Mouse (Mus musculus) testis, adult 2 months (tissue): ENCODE data around the gene Luzp1. TPM values are rescaled to one million over a fixed set of nuclear protein-coding genes. Genes with fewer than 3 reads are reported as not detected.

Experiments used
- H3K27ac ChIP-seq: fragments of 200-500 bp; 2 replicates; pipeline ENCODE4 v1.5.1; 2012; ENCODE audit warnings: low read depth, low read length; ENCODE audit not compliant: control insufficient read depth, insufficient read depth
- H3K27me3 ChIP-seq: fragments of 200-500 bp; 2 replicates; pipeline ENCODE4 v1.6.1; 2012; ENCODE audit warnings: mild to moderate bottlenecking, low read length, moderate library complexity; ENCODE audit not compliant: control insufficient read depth, insufficient read depth
- H3K36me3 ChIP-seq: fragments of 200-500 bp; 2 replicates; pipeline ENCODE4 v1.6.1; 2012; ENCODE audit warnings: mild to moderate bottlenecking, low read length; ENCODE audit not compliant: control insufficient read depth, insufficient read depth
- H3K4me1 ChIP-seq: fragments of 200-500 bp; 2 replicates; pipeline ENCODE4 v1.6.1; 2012; ENCODE audit warnings: low read length; ENCODE audit not compliant: control insufficient read depth, insufficient read depth
- H3K4me3 ChIP-seq: fragments of 200-500 bp; 2 replicates; pipeline ENCODE4 v1.5.1; 2012; ENCODE audit warnings: low read depth, mild to moderate bottlenecking, low read length, moderate library complexity, mixed read lengths; ENCODE audit not compliant: control insufficient read depth
- CTCF ChIP-seq: fragments of 200-500 bp; IDR thresholded peaks from 2 replicates; pipeline ENCODE4 v1.5.1; 2012; ENCODE audit warnings: low read depth, mild to moderate bottlenecking, inconsistent platforms, low read length, moderate library complexity; ENCODE audit not compliant: control insufficient read depth, insufficient read depth, insufficient replicate concordance
- POLR2A ChIP-seq: fragments of 200-500 bp; IDR thresholded peaks from 2 replicates; pipeline ENCODE4 v1.6.1; 2012; ENCODE audit warnings: low read depth, mild to moderate bottlenecking, inconsistent platforms, low read length, moderate library complexity; ENCODE audit not compliant: control insufficient read depth
- polyA plus RNA-seq: library from polyadenylated mRNA; depleted of rRNA; stranded (reverse); fragments of >200 nt; gene quantifications from 2 replicates; pipeline ENCODE4 v1.2.3, GENCODE M21; 2012

Gene Luzp1
- polyA plus RNA-seq, 1 experiment, result 61.1 TPM

GRCm38 (mm10) chr4:136452792-136453191 lies 16.8 kb upstream of the Luzp1 start:
- Histone ChIP-seq H3K4me1 (peaks cover 9% of the 10 kb centered on the region), H3K27me3 (no peaks in the 10 kb centered on the region), H3K36me3 (no peaks in the 10 kb centered on the region), H3K4me3 (no peak overlapping the region), H3K27ac (no peak overlapping the region)
- no peak for TF ChIP-seq CTCF
- TF ChIP-seq POLR2A, result no peak

GRCm38 (mm10) chr4:136454850-136455260 lies 14.7 kb upstream of the Luzp1 start:
- H3K36me3 ChIP-seq, result no peaks in the 10 kb centered on the region
- H3K4me1 ChIP-seq, result peaks cover 9% of the 10 kb centered on the region
- H3K27me3 ChIP-seq, result no peaks in the 10 kb centered on the region
- no peak overlapping the region for H3K27ac ChIP-seq
- peak; percentile 71 for TF ChIP-seq CTCF
- TF ChIP-seq POLR2A, result 0 out of 2 replicates have a peak, but pooled peaks have one; percentile 14
- H3K4me3 ChIP-seq, result peak overlapping the region; percentile 59

- Histone ChIP-seq H3K27me3 (no peaks in the 10 kb centered on the region), H3K27ac (no peak overlapping the region)
- TF ChIP-seq CTCF (no peak), POLR2A (no peak)
Observed at GRCm38 (mm10) chr4:136456516-136457218, 12.9 kb upstream of the Luzp1 start.

GRCm38 (mm10) chr4:136458276-136458675 lies 11.3 kb upstream of the Luzp1 start:
- TF ChIP-seq POLR2A (no peak), CTCF (no peak)
- no peaks in the 10 kb centered on the region for H3K27me3 ChIP-seq
- no peak overlapping the region for H3K27ac ChIP-seq
- H3K4me1 ChIP-seq, result peaks cover 17% of the 10 kb centered on the region
- H3K4me3 ChIP-seq, result no peak overlapping the region
- no peaks in the 10 kb centered on the region for H3K36me3 ChIP-seq

More at GRCm38 (mm10) chr4:136456516-136457218, 12.9 kb upstream of the Luzp1 start:
- Histone ChIP-seq H3K4me1 (peaks cover 9% of the 10 kb centered on the region), H3K36me3 (no peaks in the 10 kb centered on the region), H3K4me3 (no peak overlapping the region)

- H3K36me3 ChIP-seq, result no peaks in the 10 kb centered on the region
- H3K4me1 ChIP-seq, result peaks cover 17% of the 10 kb centered on the region
- no peaks in the 10 kb centered on the region for H3K27me3 ChIP-seq
- no peak overlapping the region for H3K27ac ChIP-seq
- TF ChIP-seq CTCF, result no peak
- TF ChIP-seq POLR2A, result no peak
- H3K4me3 ChIP-seq, result no peak overlapping the region
Observed at GRCm38 (mm10) chr4:136459210-136459609, 10.4 kb upstream of the Luzp1 start.

GRCm38 (mm10) chr4:136461206-136461605 lies 8.4 kb upstream of the Luzp1 start:
- H3K4me1 ChIP-seq, result peaks cover 8% of the 10 kb centered on the region
- no peak overlapping the region for H3K4me3 ChIP-seq
- TF ChIP-seq CTCF, result no peak
- TF ChIP-seq POLR2A, result no peak
- no peaks in the 10 kb centered on the region for H3K36me3 ChIP-seq
- H3K27me3 ChIP-seq, result no peaks in the 10 kb centered on the region
- no peak overlapping the region for H3K27ac ChIP-seq

- Histone ChIP-seq H3K27ac (no peak overlapping the region), H3K27me3 (no peaks in the 10 kb centered on the region), H3K36me3 (no peaks in the 10 kb centered on the region), H3K4me3 (peak overlapping the region; percentile 86), H3K4me1 (peaks cover 8% of the 10 kb centered on the region)
- TF ChIP-seq POLR2A, result no peak
- no peak for TF ChIP-seq CTCF
Observed at GRCm38 (mm10) chr4:136461761-136462085, 7.8 kb upstream of the Luzp1 start.

GRCm38 (mm10) chr4:136462086-136462838 lies 7.3 kb upstream of the Luzp1 start, which contains the start of gene 6030445D17Rik:
TSS of gene 6030445D17Rik (plus strand) at chr4:136462250.
- no peaks in the 10 kb centered on the region for H3K36me3 ChIP-seq
- peak within 1 kb of the TSS; percentile 86 for H3K4me3 ChIP-seq
- H3K4me1 ChIP-seq, result peaks cover 8% of the 10 kb centered on the region
- H3K27me3 ChIP-seq, result no peaks in the 10 kb centered on the region
- TF ChIP-seq CTCF (no peak), POLR2A (no peak)
- H3K27ac ChIP-seq, result peak within 1 kb of the TSS; percentile 85
